Mouse (Mus musculus): ENCODE measurements at regions not wholly inside any gene's neighbourhood (a gene's known extent, or its start where the extent isn't known, plus 50 kb on each side); places are given as distances from the start of the nearest gene placed in this dataset.
"Not testable (repeated sequence)": the region's sequence is repeated elsewhere in the genome, so short reads cannot be mapped to it uniquely, and the experiment has no call there.

DNA sequence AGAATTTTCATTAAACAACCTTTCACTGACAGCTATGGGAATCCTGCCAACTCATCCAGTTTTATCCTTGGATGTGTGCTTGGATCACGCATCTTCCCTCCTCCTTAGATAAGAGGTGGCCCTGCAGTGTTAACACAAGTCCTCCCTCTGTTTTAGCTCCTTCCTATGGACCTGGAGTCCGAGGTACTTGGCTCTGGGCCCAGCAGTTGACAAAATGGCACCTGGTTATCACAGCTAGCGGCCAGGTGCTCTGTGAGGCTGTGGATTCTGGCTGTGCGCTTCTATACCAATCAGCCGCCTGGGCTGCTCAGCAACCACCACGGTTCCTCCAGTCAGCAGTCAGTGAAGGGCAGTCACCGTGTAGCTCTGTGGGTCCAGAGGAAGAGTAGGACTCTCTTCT is 157.4 kb downstream of the Prdm2 start:
- no peak overlapping the region for H3K27ac ChIP-seq (ENCODE audit: poor library complexity, severe bottlenecking)
- ATAC-seq (ENCODE audit: insufficient number of reproducible peaks, low FRiP score) = peak; percentile 22; the same call in 1 of the 2 replicates
- peaks cover 9% of the 10 kb centered on the region; the same call in 1 of the 2 replicates for H3K4me1 ChIP-seq (replicated peaks)
- no peaks in the 10 kb centered on the region; the same call in 1 of the 2 replicates for H3K9me3 ChIP-seq (replicated peaks)
- no peak overlapping the region for H3K4me3 ChIP-seq
- no peak overlapping the region for H3K9ac ChIP-seq
- H3K36me3 ChIP-seq = no peaks in the 10 kb centered on the region
- H3K4me2 ChIP-seq = no peak overlapping the region
- no peaks in the 10 kb centered on the region for H3K27me3 ChIP-seq (replicated peaks)
- 64% methylated on average over 7 of the region's 7 CpGs for WGBS

DNA sequence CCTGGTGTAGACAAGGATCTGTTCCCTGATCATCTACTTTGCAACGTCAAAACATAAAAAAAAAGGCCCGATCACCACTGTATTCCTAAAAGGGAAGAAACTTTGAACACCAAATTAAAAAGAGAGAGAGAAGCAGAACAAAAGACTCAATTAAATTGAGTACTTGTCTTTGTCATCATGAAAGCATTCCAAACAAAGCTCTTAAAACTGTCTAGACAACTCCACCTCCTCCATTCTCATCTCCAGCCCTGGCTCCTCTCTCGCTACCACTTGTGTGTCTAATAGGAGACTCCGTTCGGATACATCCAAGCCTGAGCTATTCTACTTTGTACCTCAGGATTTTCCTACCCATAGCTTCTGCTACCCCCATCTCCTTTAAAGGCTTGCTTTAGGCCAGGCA is 159.8 kb downstream of the Prdm2 start:
- ATAC-seq (ENCODE audit: insufficient number of reproducible peaks, low FRiP score) = no peak
- Histone ChIP-seq H3K4me3 (no peak overlapping the region), H3K27me3 (replicated peaks) (no peaks in the 10 kb centered on the region), H3K4me2 (no peak overlapping the region), H3K4me1 (replicated peaks) (peaks cover 9% of the 10 kb centered on the region; the same call in 1 of the 2 replicates), H3K9me3 (replicated peaks) (no peaks in the 10 kb centered on the region; the same call in 1 of the 2 replicates), H3K9ac (no peak overlapping the region), H3K36me3 (no peaks in the 10 kb centered on the region), H3K27ac (ENCODE audit: poor library complexity, severe bottlenecking) (no peak overlapping the region)
- WGBS = 88% methylated on average over 5 of the region's 5 CpGs

DNA sequence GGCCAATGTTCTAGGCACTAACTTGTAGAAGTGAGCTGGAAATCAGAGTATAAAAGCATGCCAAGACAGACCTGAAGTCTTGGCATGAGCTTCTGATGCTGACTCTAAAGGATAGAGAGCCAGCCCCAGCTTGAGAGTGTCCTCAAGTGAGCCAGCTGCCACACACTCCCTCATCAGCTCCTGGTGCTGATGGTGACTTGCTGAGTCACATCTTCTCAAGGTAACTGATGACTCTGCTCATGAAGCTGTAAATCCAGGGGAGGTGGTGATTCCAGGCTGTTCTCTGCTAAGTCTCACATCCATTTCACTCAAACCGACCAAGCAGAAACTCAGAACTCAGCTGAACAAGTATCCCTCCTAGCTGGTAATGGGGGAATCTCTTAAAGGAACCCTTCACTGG is 161.6 kb downstream of the Prdm2 start:
- Histone ChIP-seq H3K9ac (no peak overlapping the region), H3K27me3 (replicated peaks) (no peaks in the 10 kb centered on the region), H3K4me2 (no peak overlapping the region), H3K9me3 (replicated peaks) (no peaks in the 10 kb centered on the region; the same call in 1 of the 2 replicates), H3K4me3 (no peak overlapping the region), H3K27ac (ENCODE audit: poor library complexity, severe bottlenecking) (no peak overlapping the region), H3K4me1 (replicated peaks) (peaks cover 9% of the 10 kb centered on the region; the same call in 1 of the 2 replicates), H3K36me3 (no peaks in the 10 kb centered on the region)
- 65% methylated on average over 1 of the region's 1 CpGs for WGBS
- no peak for ATAC-seq (ENCODE audit: insufficient number of reproducible peaks, low FRiP score)

DNA sequence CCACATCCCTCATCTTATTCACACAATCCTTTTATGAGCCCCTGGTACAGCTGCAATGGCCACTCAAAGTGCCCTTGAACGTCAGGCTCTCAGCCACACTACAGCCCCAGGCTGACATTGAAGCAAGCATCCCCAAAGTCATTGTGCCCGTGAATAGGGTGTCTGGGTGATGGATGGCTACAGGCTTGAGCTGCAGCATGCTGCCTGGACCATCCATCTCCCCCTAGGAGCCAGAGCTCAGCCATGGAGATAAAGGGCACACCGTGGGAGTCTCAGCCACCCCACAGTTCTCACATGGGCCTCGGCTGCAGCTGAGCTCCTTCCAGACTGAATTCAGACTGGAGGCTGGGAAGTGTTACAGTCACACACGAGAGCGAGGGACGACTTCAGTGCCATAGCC is 167.6 kb downstream of the Prdm2 start:
- Histone ChIP-seq H3K27ac (ENCODE audit: poor library complexity, severe bottlenecking) (no peak overlapping the region), H3K27me3 (replicated peaks) (0 out of 2 replicates have a peak, but pooled peaks cover 8% of the 10 kb centered on the region), H3K9me3 (replicated peaks) (no peaks in the 10 kb centered on the region), H3K4me1 (replicated peaks) (no peaks in the 10 kb centered on the region), H3K36me3 (no peaks in the 10 kb centered on the region), H3K4me3 (no peak overlapping the region), H3K4me2 (no peak overlapping the region), H3K9ac (no peak overlapping the region)
- 44% methylated on average over 7 of the region's 7 CpGs for WGBS
- no peak for ATAC-seq (ENCODE audit: insufficient number of reproducible peaks, low FRiP score)

DNA sequence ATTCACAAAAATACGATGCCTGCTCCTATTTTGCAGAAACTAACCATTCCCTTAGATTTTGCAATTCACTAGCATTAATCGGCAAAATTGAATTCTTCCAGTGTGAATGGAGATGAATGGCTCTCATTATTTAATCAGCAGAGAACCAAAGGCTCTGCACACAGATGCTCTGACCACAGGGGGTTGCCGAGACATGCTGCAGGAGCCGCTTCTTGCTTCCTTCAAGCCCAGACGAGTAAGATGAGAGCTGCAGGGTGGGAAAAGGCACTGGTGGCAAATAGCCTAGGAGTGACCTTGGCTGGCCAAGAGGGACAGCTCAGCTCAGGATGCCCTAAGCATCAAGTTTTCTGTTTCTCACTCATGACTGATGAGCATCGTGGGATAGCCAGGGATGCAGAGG is 170.0 kb downstream of the Prdm2 start:
- H3K27ac ChIP-seq (ENCODE audit: poor library complexity, severe bottlenecking) = no peak overlapping the region
- WGBS = 60% methylated on average over 6 of the region's 6 CpGs
- no peak overlapping the region for H3K4me2 ChIP-seq
- no peaks in the 10 kb centered on the region for H3K4me1 ChIP-seq (replicated peaks)
- H3K9me3 ChIP-seq (replicated peaks) = no peaks in the 10 kb centered on the region
- 0 out of 2 replicates have a peak, but pooled peaks cover 12% of the 10 kb centered on the region for H3K27me3 ChIP-seq (replicated peaks)
- H3K9ac ChIP-seq = no peak overlapping the region
- no peak for ATAC-seq (ENCODE audit: insufficient number of reproducible peaks, low FRiP score)
- no peak overlapping the region for H3K4me3 ChIP-seq
- no peaks in the 10 kb centered on the region for H3K36me3 ChIP-seq

DNA sequence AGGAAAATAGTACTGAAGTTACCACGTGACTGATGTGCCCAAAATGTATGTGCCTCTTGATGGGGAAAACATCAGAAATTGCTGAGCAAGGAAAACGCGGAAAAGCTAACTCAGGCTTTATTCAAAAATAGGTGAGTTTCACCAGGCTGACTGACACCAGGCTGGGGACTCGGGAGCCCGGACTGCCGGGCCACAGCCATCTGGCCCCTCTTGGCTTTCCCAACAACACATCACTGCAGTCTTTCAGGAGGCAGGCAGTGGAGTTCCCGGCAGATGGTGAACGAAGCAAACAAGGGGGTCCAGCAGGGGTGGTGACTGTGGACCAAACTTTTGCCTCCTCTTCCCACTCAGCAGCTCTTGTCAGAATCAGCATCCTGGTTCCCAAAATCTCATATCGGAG is 174.2 kb downstream of the Prdm2 start:
- Histone ChIP-seq H3K4me3 (no peak overlapping the region), H3K27me3 (replicated peaks) (peaks cover 25% of the 10 kb centered on the region), H3K9me3 (replicated peaks) (no peaks in the 10 kb centered on the region), H3K27ac (ENCODE audit: poor library complexity, severe bottlenecking) (no peak overlapping the region), H3K36me3 (no peaks in the 10 kb centered on the region), H3K4me2 (no peak overlapping the region), H3K4me1 (replicated peaks) (no peaks in the 10 kb centered on the region), H3K9ac (no peak overlapping the region)
- ATAC-seq (ENCODE audit: insufficient number of reproducible peaks, low FRiP score) = no peak
- 76% methylated on average over 9 of the region's 9 CpGs for WGBS

DNA sequence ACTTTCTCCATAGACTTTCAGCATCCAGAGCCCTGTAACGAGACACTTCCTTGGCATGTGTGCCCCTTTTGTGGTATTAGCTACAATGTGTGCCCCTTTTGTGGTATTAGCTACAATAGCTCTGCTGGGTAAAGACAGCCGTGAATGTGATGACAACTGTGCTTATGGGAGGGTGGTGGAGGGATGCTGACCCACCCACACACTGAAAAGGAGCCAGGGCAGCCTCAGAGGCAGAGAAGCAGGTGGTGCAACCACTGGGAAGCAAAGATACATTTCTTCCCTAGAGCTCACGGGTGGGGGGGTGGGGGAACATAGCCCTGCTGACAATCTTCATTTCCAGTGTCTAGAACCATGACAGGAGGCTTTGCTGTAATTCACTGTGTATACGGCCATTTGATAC is 176.1 kb downstream of the Prdm2 start:
- Histone ChIP-seq H3K27ac (ENCODE audit: poor library complexity, severe bottlenecking) (no peak overlapping the region), H3K9ac (no peak overlapping the region), H3K4me1 (replicated peaks) (no peaks in the 10 kb centered on the region), H3K27me3 (replicated peaks) (peaks cover 23% of the 10 kb centered on the region), H3K36me3 (no peaks in the 10 kb centered on the region), H3K4me2 (no peak overlapping the region), H3K9me3 (replicated peaks) (no peaks in the 10 kb centered on the region), H3K4me3 (no peak overlapping the region)
- no peak for ATAC-seq (ENCODE audit: insufficient number of reproducible peaks, low FRiP score)
- 63% methylated on average over 4 of the region's 4 CpGs for WGBS

DNA sequence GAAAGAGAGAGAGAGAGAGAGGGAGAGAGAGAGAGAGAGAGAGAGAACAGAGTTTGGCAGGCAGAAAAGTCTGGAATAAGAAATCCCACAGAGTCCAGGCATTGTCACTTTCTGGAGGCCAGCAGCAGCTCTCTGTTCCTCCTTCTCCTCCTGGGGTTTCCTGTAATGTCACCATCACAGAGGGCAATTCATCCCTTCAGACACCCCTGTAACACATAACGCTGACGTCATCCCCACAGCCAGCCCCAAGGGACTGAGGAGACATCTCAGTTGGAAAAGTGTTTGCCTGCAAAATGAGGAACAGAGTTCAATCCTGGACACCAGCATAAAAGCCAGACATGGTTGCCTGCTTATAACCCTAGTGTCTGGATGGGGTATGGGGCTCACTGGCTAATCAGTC is 177.7 kb downstream of the Prdm2 start:
- H3K36me3 ChIP-seq; H3K9ac ChIP-seq; H3K4me1 ChIP-seq (replicated peaks); H3K4me3 ChIP-seq; H3K4me2 ChIP-seq; H3K27ac ChIP-seq (ENCODE audit: poor library complexity, severe bottlenecking); ATAC-seq (ENCODE audit: insufficient number of reproducible peaks, low FRiP score); H3K9me3 ChIP-seq (replicated peaks): not testable (repeated sequence)
- H3K27me3 ChIP-seq (replicated peaks) = peaks cover 23% of the 10 kb centered on the region
- WGBS = 48% methylated on average over 2 of the region's 2 CpGs

DNA sequence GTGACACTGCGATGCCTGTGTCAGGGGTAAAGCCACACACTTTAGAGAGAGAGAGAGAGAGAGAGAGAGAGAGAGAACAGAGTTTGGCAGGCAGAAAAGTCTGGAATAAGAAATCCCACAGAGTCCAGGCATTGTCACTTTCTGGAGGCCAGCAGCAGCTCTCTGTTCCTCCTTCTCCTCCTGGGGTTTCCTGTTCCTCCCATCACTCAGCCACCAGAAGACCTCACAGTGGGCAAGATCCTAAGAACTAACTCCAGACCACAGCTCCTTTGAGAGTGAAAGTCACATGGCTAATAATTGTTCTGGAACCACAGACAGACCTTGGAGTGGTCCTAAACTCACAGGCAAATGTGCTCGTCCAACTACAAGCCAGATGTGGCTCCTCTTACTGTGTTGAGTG is 178.5 kb downstream of the Prdm2 start:
- H3K9me3 ChIP-seq (replicated peaks); H3K27ac ChIP-seq (ENCODE audit: poor library complexity, severe bottlenecking); ATAC-seq (ENCODE audit: insufficient number of reproducible peaks, low FRiP score); H3K36me3 ChIP-seq; H3K4me3 ChIP-seq; H3K4me1 ChIP-seq (replicated peaks); H3K4me2 ChIP-seq; H3K9ac ChIP-seq: not testable (repeated sequence)
- peaks cover 27% of the 10 kb centered on the region for H3K27me3 ChIP-seq (replicated peaks)
- WGBS = 65% methylated on average over 2 of the region's 2 CpGs

DNA sequence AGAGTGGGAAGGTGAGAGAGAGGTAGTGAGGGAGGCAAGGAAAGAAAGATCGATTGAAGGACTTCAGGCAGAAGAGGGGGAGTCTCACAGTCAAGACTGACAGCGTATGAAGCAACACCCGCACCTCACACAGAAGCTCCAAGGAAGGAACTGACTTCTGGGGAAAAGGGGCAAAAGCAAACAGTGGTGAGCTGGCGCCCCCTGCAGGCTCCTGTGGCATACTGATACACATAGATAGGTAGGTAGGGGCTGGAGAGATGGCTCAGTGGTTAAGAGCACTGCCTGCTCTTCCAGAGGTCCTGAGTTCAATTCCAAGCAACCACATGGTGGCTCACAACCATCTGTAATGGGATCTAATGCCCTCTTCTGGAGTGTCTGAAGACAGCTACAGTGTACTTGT is 183.0 kb downstream of the Prdm2 start:
- not testable (repeated sequence) for H3K9ac ChIP-seq; H3K4me2 ChIP-seq; ATAC-seq (ENCODE audit: insufficient number of reproducible peaks, low FRiP score); H3K27ac ChIP-seq (ENCODE audit: poor library complexity, severe bottlenecking); H3K4me3 ChIP-seq; H3K9me3 ChIP-seq (replicated peaks); H3K36me3 ChIP-seq; H3K4me1 ChIP-seq (replicated peaks)
- WGBS = 70% methylated on average over 4 of the region's 4 CpGs
- H3K27me3 ChIP-seq (replicated peaks) = peaks cover 25% of the 10 kb centered on the region

DNA sequence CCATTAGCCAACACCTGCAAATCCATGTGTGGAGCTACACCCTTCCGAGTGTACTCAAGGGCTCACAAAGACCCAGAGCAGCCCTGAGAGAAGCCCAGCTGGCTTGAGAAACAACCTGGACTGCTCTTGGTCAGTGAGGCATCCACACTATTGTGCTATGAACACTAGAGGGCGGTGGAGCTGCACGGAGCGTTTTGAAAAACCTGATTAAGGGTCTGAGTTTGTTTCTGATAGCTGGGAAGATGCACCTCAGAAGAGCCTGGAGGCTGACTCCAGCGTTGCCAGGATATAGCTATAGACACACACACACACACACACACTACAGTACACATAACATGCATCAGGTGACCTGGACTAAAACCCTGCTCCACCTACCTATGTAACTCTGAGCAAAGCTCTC is 185.5 kb downstream of the Prdm2 start:
- ATAC-seq (ENCODE audit: insufficient number of reproducible peaks, low FRiP score) = no peak
- H3K9ac ChIP-seq = no peak overlapping the region
- WGBS = 9% methylated on average over 5 of the region's 5 CpGs
- no peaks in the 10 kb centered on the region for H3K4me1 ChIP-seq (replicated peaks)
- H3K4me2 ChIP-seq = no peak overlapping the region
- H3K36me3 ChIP-seq = no peaks in the 10 kb centered on the region
- H3K27ac ChIP-seq (ENCODE audit: poor library complexity, severe bottlenecking) = no peak overlapping the region
- no peak overlapping the region for H3K4me3 ChIP-seq
- H3K27me3 ChIP-seq (replicated peaks) = peaks cover 16% of the 10 kb centered on the region
- H3K9me3 ChIP-seq (replicated peaks) = no peaks in the 10 kb centered on the region

DNA sequence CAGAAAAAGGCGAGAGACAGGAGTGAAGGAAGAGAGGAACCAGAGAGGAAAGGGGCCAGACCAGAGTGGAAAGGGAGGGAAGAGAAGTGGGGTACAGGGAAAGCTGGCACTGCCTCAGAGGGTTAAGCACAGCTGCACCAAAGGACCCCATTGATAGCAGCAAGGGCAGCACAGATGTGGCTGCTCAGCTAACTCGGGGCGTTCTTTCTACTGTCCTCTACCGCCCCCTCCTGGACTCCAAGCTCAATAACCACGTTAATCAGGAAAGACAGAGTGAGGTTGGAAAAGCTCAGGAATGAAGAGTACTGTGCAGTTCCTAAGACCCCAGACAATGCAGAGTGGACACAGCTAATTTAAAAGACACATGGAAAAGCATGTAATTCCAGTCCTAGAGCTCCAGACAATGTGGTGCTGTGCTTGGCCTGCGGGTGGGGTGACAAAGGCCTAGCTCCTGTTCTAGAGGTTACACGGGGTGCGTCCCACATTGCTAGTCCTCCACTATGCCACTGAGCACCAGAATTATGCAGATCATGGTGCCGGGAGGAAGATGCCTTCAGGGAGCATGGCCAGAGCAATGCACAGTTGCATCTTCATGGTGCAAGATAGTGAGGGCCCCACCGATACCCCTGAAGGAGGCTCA is 191.4 kb downstream of the Prdm2 start:
- Histone ChIP-seq H3K4me2 (no peak overlapping the region), H3K9me3 (replicated peaks) (no peaks in the 10 kb centered on the region), H3K36me3 (no peaks in the 10 kb centered on the region), H3K27ac (ENCODE audit: poor library complexity, severe bottlenecking) (no peak overlapping the region), H3K4me3 (no peak overlapping the region), H3K9ac (no peak overlapping the region), H3K27me3 (replicated peaks) (peaks cover 44% of the 10 kb centered on the region), H3K4me1 (replicated peaks) (no peaks in the 10 kb centered on the region)
- 37% methylated on average over 10 of the region's 10 CpGs for WGBS
- 0 out of 2 replicates have a peak, but pooled peaks have one; percentile 25 for ATAC-seq (ENCODE audit: insufficient number of reproducible peaks, low FRiP score)

Measured in heart, embryonic 12.5 days (tissue).